Mouse (Mus musculus) limb, embryonic 14.5 days (tissue): ENCODE data around the gene Zdhhc22. TPM values are rescaled to one million over a fixed set of nuclear protein-coding genes. Genes with fewer than 3 reads are reported as not detected.

Source experiments
- ATAC-seq: fragments of 200-750 bp; cut with Nextera tagmentation; 2 replicates; pipeline ENCODE4 v1.8.0; 2017; ENCODE audit warnings: low read depth, moderate number of reproducible peaks, moderate TSS enrichment; ENCODE audit not compliant: low FRiP score
- DNase-seq: peaks from one replicate; pipeline ENCODE4 v3.0.0-alpha.2; 2015; ENCODE audit warnings: low spot score
- H3K27ac ChIP-seq: fragments of 300-500 bp; sonication (generic); replicated peaks from 2 replicates; pipeline ENCODE4 v1.5.1; 2014; ENCODE audit warnings: low read depth, mild to moderate bottlenecking, low read length, moderate library complexity, mixed read lengths
- H3K27me3 ChIP-seq: fragments of 300-500 bp; sonication (generic); 2 replicates; pipeline ENCODE4 v1.6.1; 2014; ENCODE audit warnings: low read length, mixed read lengths; ENCODE audit not compliant: control insufficient read depth, insufficient read depth
- H3K36me3 ChIP-seq: fragments of 300-500 bp; sonication (generic); 2 replicates; pipeline ENCODE4 v1.6.1; 2014; ENCODE audit warnings: mild to moderate bottlenecking, low read length, moderate library complexity, mixed read lengths; ENCODE audit not compliant: control insufficient read depth, insufficient read depth
- H3K4me1 ChIP-seq: fragments of 300-500 bp; sonication (generic); 2 replicates; pipeline ENCODE4 v1.6.1; 2014; ENCODE audit warnings: antibody characterized with exemption, low read length, mixed read lengths; ENCODE audit not compliant: control insufficient read depth, insufficient read depth
- H3K4me2 ChIP-seq: fragments of 300-500 bp; sonication (generic); replicated peaks from 2 replicates; pipeline ENCODE4 v1.6.1; 2014; ENCODE audit warnings: low read depth, mild to moderate bottlenecking, low read length, moderate library complexity; ENCODE audit not compliant: severe bottlenecking
- H3K4me3 ChIP-seq: fragments of 300-500 bp; sonication (generic); replicated peaks from 2 replicates; pipeline ENCODE4 v1.5.1; 2014; ENCODE audit warnings: low read length
- H3K9ac ChIP-seq: fragments of 300-500 bp; sonication (generic); 2 replicates; pipeline ENCODE4 v1.6.1; 2014; ENCODE audit warnings: mild to moderate bottlenecking, low read depth, low read length, moderate library complexity; ENCODE audit not compliant: severe bottlenecking
- H3K9me3 ChIP-seq: fragments of 300-500 bp; sonication (generic); 2 replicates; pipeline ENCODE4 v1.6.1; 2016; ENCODE audit warnings: low read length; ENCODE audit not compliant: control insufficient read depth
- POLR2A ChIP-seq: fragments of 200-500 bp; IDR thresholded peaks from 2 replicates; pipeline ENCODE4 v1.8.0; 2012; ENCODE audit warnings: inconsistent platforms, mild to moderate bottlenecking, moderate library complexity, borderline replicate concordance; ENCODE audit not compliant: insufficient read depth, insufficient read length; ENCODE audit errors: extremely low read depth
- WGBS: fragments of 180-500 bp; shearing (Covaris S2); extraction: QIAGEN DNeasy Blood & Tissue Kit; methylation state at CpG from one replicate; pipeline ENCODE4 v1.1.7; 2014; 5-methylcytosine and 5-hydroxymethylcytosine counted together
- polyA plus RNA-seq, 2 experiments: library from polyadenylated mRNA; depleted of rRNA in 1 of 2; stranded (reverse) in 1 of 2; unstranded in 1 of 2; fragments of >200 nt; fragmentation: Nextera tagmentation in 1 of 2; extraction: Ambion mirVana in 1 of 2; gene quantifications; 2 replicates each; pipeline versions ENCODE4 v1.2.1 to v1.2.3; 2012 to 2014

Gene Zdhhc22
- polyA plus RNA-seq, 2 experiments: 0.10 TPM; not detected in 1

DNA sequence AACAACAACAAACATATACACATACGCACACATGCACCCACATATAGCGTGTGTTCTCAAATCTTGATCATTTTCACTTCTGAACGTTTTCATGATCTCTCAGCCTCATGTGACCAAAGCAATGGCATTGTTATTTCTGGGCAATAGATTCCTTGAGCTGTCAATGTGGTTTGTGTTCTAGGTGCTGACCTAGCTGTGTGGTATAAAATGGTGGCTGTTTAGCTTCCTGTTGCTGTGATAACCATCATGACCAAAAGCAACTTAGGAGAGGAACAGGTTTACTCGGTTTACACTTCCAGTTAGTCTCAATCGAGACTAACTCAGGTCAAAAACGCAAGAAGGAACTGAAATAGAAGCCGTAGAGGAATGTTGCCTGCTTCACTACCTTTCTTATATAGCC is 19.1 kb downstream of the Zdhhc22 start:
- DNase-seq (no peak), ATAC-seq (no peak)
- TF ChIP-seq POLR2A: no peak
- Histone ChIP-seq H3K4me3 (no peak overlapping the region), H3K9ac (no peak overlapping the region), H3K36me3 (peaks cover 2% of the 10 kb centered on the region; the same call in 1 of the 2 replicates), H3K4me2 (no peak overlapping the region), H3K27me3 (no peaks in the 10 kb centered on the region), H3K27ac (no peak overlapping the region), H3K4me1 (peaks cover 19% of the 10 kb centered on the region), H3K9me3 (no peaks in the 10 kb centered on the region)
- 90% methylated on average over 7 of the region's 7 CpGs for WGBS

DNA sequence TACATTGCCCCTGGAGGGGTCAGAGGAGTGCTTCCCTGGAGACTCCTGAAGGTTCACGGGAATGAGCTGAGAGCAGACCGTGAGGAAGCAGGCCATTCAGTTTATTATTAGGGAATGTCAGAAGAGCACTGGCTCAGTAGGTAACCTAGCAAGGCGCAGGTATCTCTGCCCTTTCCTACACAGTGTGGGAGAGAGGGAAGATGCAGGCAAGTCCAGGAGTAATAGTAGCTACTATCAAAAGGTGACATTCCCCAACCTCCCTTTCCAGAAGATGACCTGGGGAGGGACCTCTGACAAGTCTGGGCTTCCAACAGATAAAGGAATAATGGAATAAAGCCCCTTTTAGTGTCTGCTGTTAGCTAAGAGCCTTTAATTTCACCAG is 21.0 kb downstream of the Zdhhc22 start:
- Histone ChIP-seq H3K27me3 (no peaks in the 10 kb centered on the region), H3K4me3 (no peak overlapping the region), H3K36me3 (peaks cover 13% of the 10 kb centered on the region), H3K27ac (no peak overlapping the region), H3K9ac (no peak overlapping the region), H3K9me3 (no peaks in the 10 kb centered on the region), H3K4me2 (no peak overlapping the region), H3K4me1 (peaks cover 11% of the 10 kb centered on the region)
- ATAC-seq: no peak
- DNase-seq: no peak
- whole genome bisulfite sequencing: 68% methylated on average over 3 of the region's 3 CpGs
- TF ChIP-seq POLR2A: no peak

DNA sequence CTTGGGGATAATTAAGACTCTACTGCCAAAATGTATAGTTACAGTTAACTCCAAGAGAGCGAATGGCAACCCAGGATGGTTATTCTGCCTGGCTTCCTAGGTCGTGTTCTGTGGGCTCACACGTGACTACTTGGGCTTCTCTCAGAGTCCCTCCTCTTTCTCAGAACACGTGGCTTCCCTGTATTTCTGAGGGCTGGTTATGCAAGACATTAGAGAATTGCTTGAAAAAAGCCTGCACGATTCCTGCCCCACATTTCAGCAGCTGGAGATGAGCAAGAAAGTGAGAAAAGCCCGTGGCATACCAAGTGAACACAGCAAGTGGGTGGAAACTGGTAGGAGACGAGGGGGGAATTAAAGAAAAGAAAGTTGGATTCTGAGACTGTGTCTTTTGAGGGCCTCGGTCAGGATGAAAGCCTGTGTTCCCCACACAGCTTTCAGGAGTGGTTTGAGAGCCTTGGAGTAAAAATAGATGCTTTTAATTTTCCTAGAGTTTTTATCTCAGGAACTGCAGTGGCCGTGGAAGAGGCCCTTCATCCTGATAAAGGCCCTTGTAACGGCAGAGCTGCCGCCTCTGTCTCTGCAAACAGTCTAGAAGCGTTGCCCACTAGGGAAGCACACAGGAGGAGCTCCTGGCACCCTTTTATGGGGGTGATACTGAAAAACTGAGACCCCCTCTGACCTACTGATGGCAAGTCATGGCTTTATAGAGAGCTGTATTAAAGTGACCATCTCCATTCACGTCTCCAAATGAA is 21.6 kb downstream of the Zdhhc22 start:
- no peak overlapping the region for H3K4me3 ChIP-seq
- TF ChIP-seq POLR2A: no peak
- no peaks in the 10 kb centered on the region for H3K9me3 ChIP-seq
- DNase-seq (no peak), ATAC-seq (no peak)
- H3K4me1 ChIP-seq: peaks cover 9% of the 10 kb centered on the region
- H3K27ac ChIP-seq: no peak overlapping the region
- WGBS: 63% methylated on average over 13 of the region's 13 CpGs
- no peak overlapping the region for H3K9ac ChIP-seq
- H3K27me3 ChIP-seq: no peaks in the 10 kb centered on the region
- no peak overlapping the region for H3K4me2 ChIP-seq
- H3K36me3 ChIP-seq: peaks cover 17% of the 10 kb centered on the region

DNA sequence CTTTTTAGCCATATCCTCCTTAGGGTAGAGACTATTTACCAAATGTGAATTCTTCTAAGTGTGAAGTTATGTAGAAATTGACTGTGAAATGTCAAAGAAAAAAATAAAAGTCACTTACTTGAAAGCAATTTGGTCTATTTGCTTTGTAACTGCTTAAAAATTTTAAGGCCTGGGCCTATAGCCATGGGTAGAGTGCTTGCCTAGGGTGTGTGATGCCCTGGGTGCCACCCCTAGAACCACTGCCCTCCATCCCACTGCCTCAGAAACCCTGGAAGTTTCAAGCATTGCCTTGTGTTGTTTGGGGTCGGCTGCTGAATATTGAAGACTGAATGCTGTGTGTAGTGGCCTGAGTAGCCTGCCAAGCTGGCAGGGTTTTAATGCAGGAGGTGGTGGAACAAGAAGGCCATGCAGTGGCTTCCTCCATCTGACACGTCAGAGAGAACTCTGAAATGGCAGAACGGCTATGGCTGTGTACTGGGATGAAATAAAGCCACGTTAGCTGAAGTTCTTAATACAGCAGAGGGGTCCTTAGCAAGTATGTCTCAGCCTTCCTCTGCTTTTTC is 24.9 kb downstream of the Zdhhc22 start:
- H3K36me3 ChIP-seq: peaks cover 50% of the 10 kb centered on the region
- no peaks in the 10 kb centered on the region for H3K27me3 ChIP-seq
- no peak overlapping the region for H3K27ac ChIP-seq
- no peak overlapping the region for H3K4me3 ChIP-seq
- no peaks in the 10 kb centered on the region for H3K9me3 ChIP-seq
- DNase-seq (no peak), ATAC-seq (no peak)
- no peak for TF ChIP-seq POLR2A
- no peak overlapping the region for H3K4me2 ChIP-seq
- H3K4me1 ChIP-seq: no peaks in the 10 kb centered on the region
- 90% methylated on average over 4 of the region's 4 CpGs for WGBS
- H3K9ac ChIP-seq: no peak overlapping the region

DNA sequence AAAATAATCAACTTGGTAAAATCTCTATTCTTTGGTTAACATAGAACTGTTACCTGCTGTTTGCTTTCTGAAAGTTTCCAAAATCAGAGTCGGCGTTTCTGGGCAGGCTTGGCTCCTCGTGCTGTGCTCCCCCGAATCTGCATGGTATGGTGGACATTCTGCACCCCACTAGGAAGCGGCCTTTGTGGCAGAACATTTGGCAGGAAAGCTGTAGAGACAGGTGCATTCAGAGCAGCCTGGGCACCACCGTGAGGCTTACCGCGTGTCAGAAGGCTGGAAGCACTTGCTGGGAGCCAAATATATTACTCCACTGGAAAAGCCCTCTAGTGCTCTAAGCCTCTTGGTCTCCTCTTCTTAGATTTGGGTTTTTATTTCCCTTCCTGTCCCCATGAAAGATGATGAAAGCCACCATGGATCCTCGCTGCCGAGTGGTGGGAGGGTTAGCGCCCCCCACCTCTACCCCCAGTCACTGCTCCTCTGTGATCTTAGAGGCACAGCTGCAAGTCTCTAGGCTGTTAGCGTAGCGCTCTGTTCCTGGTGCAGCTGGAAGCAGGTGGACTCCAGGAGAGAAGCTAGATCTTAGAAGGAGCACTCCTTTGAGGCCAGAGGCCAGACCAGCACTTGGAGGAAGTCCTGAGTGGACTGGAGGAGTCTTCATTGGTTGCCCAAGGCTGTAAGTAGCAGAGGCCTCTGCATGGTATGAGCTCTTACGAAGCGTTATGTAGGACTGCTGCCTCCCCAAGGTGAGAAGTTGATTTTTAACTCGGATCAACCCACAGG is 25.8 kb downstream of the Zdhhc22 start:
- WGBS: 90% methylated on average over 16 of the region's 16 CpGs
- H3K36me3 ChIP-seq: peaks cover 58% of the 10 kb centered on the region

More for the DNA sequence above, 25.8 kb downstream of the Zdhhc22 start:
- Histone ChIP-seq H3K9me3 (no peaks in the 10 kb centered on the region), H3K27me3 (no peaks in the 10 kb centered on the region), H3K4me1 (no peaks in the 10 kb centered on the region), H3K4me2 (no peak overlapping the region), H3K9ac (no peak overlapping the region), H3K4me3 (no peak overlapping the region), H3K27ac (no peak overlapping the region)
- DNase-seq (no peak), ATAC-seq (no peak)
- no peak for TF ChIP-seq POLR2A
